Mouse (Mus musculus): Measurements from ENCODE around the gene Smim26. TPM values are rescaled to one million over a fixed set of nuclear protein-coding genes. Genes with fewer than 3 reads are reported as not detected.
A peak's percentile ranks its signal among the peaks of the same experiment; 100 is the strongest.
"Not testable (repeated sequence)": the region's sequence is repeated elsewhere in the genome, so short reads cannot be mapped to it uniquely, and the experiment has no call there.

The Smim26 gene
- total RNA-seq (2021) = 10 to 100 TPM; 92.0 to 94.9 TPM

DNA sequence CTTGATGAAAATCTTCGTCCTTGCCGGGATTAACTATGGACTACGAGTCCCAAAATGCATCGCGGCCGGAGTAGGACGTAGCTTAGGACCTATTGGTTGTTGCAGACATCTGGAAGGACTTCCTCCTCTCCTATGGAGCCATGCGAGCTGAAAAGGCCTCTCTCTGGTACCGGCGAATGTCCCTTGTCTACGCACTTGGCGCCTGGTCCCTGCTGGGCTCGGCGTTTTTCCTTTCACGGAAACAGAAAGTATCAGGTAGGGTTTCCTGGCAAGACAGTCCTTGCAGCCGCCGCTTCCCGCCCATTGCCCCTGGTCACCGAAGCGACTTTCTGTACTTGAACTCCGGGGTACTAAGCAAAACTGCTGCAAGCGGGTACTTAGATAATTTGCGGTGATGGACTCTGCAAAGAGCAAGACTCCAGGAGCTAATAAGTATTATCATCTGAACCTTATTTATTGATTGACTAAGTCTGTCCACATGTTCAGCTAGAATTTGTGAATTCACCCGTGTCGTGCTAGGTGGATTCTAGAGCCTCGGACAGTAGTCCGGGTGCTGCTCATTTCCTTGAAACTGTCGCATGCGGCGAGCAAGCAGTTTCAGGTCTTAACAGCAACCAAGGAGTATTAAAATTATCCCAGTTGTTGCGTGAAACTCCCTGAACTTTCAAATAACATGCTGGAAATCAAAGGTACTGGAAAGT, at the start of gene Smim26:
Smim26 (plus strand) TSS at position 104 of the 701 bp plus-strand sequence.
- DNase-seq (ENCODE audit: low spot score) = peak; percentile 55
- intact Hi-C loops (cut with DNase I) = loop anchor here (5.0 kb wide), 1 partner anchor 67 kb away; the partner anchor contains the start of genes Dzank1 and Polr3f

GRCm38 (mm10) chr2:144544630-144545029, 49.2 kb upstream of the Smim26 start:
- intact Hi-C loops (cut with DNase I) = no loop called here
- DNase-seq (ENCODE audit: low spot score) = no peak

- intact Hi-C loops (cut with DNase I) = no loop called here
- no peak for DNase-seq (ENCODE audit: low spot score)
Measured at GRCm38 (mm10) chr2:144545061-144545460, 48.8 kb upstream of the Smim26 start.

- no peak for DNase-seq (ENCODE audit: low spot score)
- intact Hi-C loops (cut with DNase I) = no loop called here
Measured at GRCm38 (mm10) chr2:144545481-144545880, 48.4 kb upstream of the Smim26 start.

- no peak for DNase-seq (ENCODE audit: low spot score)
- intact Hi-C loops (cut with DNase I) = no loop called here
Measured at GRCm38 (mm10) chr2:144547559-144547958, 46.3 kb upstream of the Smim26 start.

- intact Hi-C loops (cut with DNase I) = no loop called here
Measured at GRCm38 (mm10) chr2:144550529-144550928, 43.3 kb upstream of the Smim26 start, which contains the start of gene Rbbp9. Gene Rbbp9, minus strand, starts transcription at chr2:144550869.

GRCm38 (mm10) chr2:144553905-144554304, 39.9 kb upstream of the Smim26 start:
- intact Hi-C loops (cut with DNase I) = no loop called here

More at GRCm38 (mm10) chr2:144550529-144550928, 43.3 kb upstream of the Smim26 start, which contains the start of gene Rbbp9:
- DNase-seq (ENCODE audit: low spot score) = peak; percentile 17

DNA sequence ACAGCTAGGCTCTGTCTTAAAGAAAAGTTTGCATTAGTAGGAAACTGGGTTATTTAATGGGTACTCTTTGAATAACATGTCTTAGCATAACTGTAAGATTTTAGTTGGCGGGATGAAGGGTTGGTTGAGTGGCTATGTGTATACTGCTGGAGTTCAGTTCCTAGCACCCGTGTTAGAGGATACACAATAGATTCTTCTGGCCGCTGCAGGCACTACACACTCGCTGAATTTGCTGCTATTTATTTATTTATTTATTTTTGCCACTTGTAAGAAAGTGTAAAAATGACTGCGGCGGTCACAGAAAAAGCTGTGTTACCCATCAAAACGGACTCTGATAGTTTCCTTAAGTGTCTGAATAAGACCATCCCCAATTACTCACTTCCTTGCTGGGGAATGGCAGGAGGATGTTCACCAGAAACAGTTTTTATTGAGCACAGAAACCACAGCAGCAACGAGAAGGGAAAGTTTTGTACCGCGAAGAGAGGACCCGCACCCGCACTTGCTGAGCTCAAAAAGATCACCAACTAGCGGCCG, 38.5 kb upstream of the Smim26 start:
- no peak for DNase-seq (ENCODE audit: low spot score)
- intact Hi-C loops (cut with DNase I) = no loop called here

More at GRCm38 (mm10) chr2:144553905-144554304, 39.9 kb upstream of the Smim26 start:
- DNase-seq (ENCODE audit: low spot score) = no peak

- DNase-seq (ENCODE audit: low spot score) = peak; percentile 95
- intact Hi-C loops (cut with DNase I) = no loop called here
Measured at GRCm38 (mm10) chr2:144555820-144556552, 37.9 kb upstream of the Smim26 start, which contains the start of gene Sec23b. Gene Sec23b, plus strand, starts transcription at chr2:144556229.

DNA sequence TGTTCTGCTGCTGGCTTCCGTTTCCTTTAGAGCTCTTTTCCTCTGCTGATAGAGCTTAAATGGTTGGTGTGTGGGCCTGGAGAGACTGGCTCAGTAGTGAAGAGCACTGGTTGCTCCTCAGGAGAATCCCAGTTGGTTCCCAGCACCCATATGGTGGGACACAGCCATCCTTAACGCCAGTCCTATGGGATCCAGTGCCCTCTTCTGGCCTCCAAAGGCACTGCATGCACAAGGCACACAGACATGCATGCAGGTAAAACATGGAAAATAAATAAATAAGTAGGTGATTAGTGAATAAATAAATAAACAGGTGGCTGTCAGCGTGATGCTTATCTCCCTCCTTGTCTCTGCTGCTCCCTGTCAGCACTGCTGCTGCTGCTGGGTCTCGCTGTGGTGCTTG, 5.1 kb upstream of the Smim26 start:
- intact Hi-C loops (cut with DNase I) = no loop called here

DNA sequence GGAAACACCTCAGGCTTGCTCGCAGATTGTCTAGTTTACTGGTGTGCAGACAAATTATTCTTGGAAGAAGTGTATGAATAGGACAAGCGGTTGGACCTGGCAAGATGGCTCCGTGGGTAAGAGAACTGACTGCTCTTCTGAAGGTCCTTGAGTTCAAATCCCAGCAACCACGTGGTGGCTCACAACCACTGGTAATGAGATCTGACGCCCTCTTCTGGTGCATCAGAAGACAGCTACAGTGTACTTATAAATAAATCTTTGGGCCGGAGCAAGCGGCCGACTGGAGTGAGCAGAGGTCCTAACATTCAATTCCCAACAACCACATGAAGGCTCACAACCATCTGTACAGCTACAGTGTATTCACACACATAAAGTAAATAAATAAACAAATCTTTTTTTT, 818 bp upstream of the Smim26 start:
- DNase-seq (ENCODE audit: low spot score) = not testable (repeated sequence)
- intact Hi-C loops (cut with DNase I) = loop anchor here (5.0 kb wide), 1 partner anchor 66 kb away; the partner anchor contains the start of genes Dzank1 and Polr3f

More for the DNA sequence above, 5.1 kb upstream of the Smim26 start:
- DNase-seq (ENCODE audit: low spot score) = no peak

DNA sequence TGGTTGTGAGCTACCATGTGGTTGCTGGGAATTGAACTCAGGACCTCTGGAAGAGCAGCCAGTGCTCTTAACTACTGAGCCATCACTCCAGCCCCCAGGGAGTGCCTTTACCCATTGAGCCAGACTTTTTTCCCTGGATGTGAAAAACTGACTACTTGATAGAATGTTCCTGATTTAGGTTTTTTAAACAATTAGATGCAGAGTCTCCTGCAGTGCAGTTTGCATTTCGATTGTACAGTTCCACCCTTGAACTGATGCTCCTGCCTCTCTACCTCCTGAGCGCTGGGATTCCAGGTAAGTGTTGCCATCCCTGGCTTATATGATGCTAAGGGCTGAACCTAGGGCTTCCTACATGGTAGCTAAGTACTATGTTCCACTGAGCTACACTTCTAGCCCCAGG, 4.2 kb downstream of the Smim26 start:
- DNase-seq (ENCODE audit: low spot score) = no peak
- intact Hi-C loops (cut with DNase I) = no loop called here

- peak; percentile 72 for DNase-seq (ENCODE audit: low spot score)
- intact Hi-C loops (cut with DNase I) = no loop called here
Measured at GRCm38 (mm10) chr2:144599831-144600687, 6.2 kb downstream of the Smim26 start, which contains the start of gene Dtd1. Gene Dtd1, plus strand, starts transcription at chr2:144599897.

DNA sequence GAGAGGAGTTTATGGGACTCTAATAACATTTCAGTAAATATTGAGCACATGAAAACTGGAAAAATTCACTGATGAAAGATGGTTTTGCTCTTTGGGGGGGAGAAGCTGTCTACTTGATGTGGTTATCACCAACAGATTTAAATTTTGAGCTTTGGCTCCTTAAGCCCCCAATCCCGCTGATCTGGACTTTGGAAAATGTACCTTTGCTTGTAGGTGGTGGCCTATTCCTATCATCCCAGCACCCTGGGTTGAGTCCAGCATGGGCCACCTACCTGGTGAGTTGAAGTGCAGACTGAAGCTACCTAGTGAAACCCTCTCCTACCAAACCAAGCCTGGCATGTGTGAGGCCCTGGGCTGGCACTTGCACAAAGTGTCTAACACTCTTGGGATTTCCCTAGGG, 7.7 kb downstream of the Smim26 start:
- intact Hi-C loops (cut with DNase I) = no loop called here
- DNase-seq (ENCODE audit: low spot score) = no peak

GRCm38 (mm10) chr2:144613956-144614355, 20.1 kb downstream of the Smim26 start:
- intact Hi-C loops (cut with DNase I) = no loop called here
- DNase-seq (ENCODE audit: low spot score) = no peak

- intact Hi-C loops (cut with DNase I) = no loop called here
- no peak for DNase-seq (ENCODE audit: low spot score)
Measured at GRCm38 (mm10) chr2:144617074-144617874, 23.4 kb downstream of the Smim26 start.

- intact Hi-C loops (cut with DNase I) = no loop called here
- DNase-seq (ENCODE audit: low spot score) = no peak
Measured at GRCm38 (mm10) chr2:144621491-144621890, 27.6 kb downstream of the Smim26 start.

DNA sequence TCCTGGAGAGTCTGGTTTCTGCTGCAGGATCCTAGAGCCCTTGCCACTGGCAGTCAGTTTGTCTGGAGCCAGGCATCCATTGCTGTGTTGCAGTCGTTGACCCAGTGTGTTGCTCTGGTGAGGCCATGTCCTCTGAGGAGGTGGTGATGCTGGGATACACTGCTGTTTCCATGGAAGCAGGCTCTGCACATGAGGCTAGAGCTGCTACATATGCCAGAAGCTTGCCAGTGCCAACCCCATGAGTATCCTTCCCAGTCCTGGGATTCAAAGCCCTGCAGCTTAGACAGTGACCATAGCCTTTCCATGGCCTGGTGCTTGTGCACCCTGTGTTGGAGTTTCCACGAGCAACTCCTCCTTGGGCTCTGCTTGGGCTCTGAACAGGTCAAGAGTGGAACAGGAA, 39.7 kb downstream of the Smim26 start:
- intact Hi-C loops (cut with DNase I) = loop anchor here (10.0 kb wide), 1 partner anchor 881 kb away; no protein-coding TSS in a partner anchor

GRCm38 (mm10) chr2:144634231-144634630, 40.4 kb downstream of the Smim26 start:
- intact Hi-C loops (cut with DNase I) = loop anchor here (10.0 kb wide), 1 partner anchor 881 kb away; no protein-coding TSS in a partner anchor
- no peak for DNase-seq (ENCODE audit: low spot score)

More for the DNA sequence above, 39.7 kb downstream of the Smim26 start:
- DNase-seq (ENCODE audit: low spot score) = no peak
